Mouse (Mus musculus): Measurements from ENCODE around the gene Themis2. TPM values are rescaled to one million over a fixed set of nuclear protein-coding genes. Genes with fewer than 3 reads are reported as not detected.
"Not testable (repeated sequence)": the region's sequence is repeated elsewhere in the genome, so short reads cannot be mapped to it uniquely, and the experiment has no call there.

Themis2 gene
- polyA plus RNA-seq, 1 experiment from 2014 or later = 0.38 TPM

GRCm38 (mm10) chr4:132802171-132802637 is 6.0 kb upstream of the Themis2 start:
- Histone ChIP-seq H3K4me2 (ENCODE audit: low read length) (no peak overlapping the region), H3K27ac (ENCODE audit: low read length) (no peak overlapping the region), H3K36me3 (ENCODE audit: control insufficient read depth, insufficient read depth, low read length) (no peaks in the 10 kb centered on the region), H3K9ac (ENCODE audit: low read depth, low read length) (no peak overlapping the region), H3K9me3 (replicated peaks; ENCODE audit: control insufficient read depth, low read length, poor library complexity, severe bottlenecking) (no peaks in the 10 kb centered on the region), H3K4me3 (ENCODE audit: low read depth, low read length) (no peak overlapping the region), H3K27me3 (ENCODE audit: control insufficient read depth, insufficient read depth, low read depth, low read length) (no peaks in the 10 kb centered on the region), H3K4me1 (ENCODE audit: control insufficient read depth, insufficient read depth, low read length) (no peaks in the 10 kb centered on the region)
- 73% methylated on average over 16 of the region's 16 CpGs for WGBS
- ATAC-seq = no peak

- no peak for ATAC-seq
- Histone ChIP-seq H3K4me2 (ENCODE audit: low read length) (no peak overlapping the region), H3K36me3 (ENCODE audit: control insufficient read depth, insufficient read depth, low read length) (no peaks in the 10 kb centered on the region), H3K4me3 (ENCODE audit: low read depth, low read length) (no peak overlapping the region), H3K4me1 (ENCODE audit: control insufficient read depth, insufficient read depth, low read length) (no peaks in the 10 kb centered on the region), H3K9me3 (replicated peaks; ENCODE audit: control insufficient read depth, low read length, poor library complexity, severe bottlenecking) (no peaks in the 10 kb centered on the region), H3K27ac (ENCODE audit: low read length) (no peak overlapping the region), H3K27me3 (ENCODE audit: control insufficient read depth, insufficient read depth, low read depth, low read length) (no peaks in the 10 kb centered on the region), H3K9ac (ENCODE audit: low read depth, low read length) (no peak overlapping the region)
- WGBS = 87% methylated on average over 18 of the region's 18 CpGs
Measured at GRCm38 (mm10) chr4:132801176-132802077, 5.2 kb upstream of the Themis2 start.

GRCm38 (mm10) chr4:132799845-132800244 is 3.7 kb upstream of the Themis2 start:
- WGBS = 90% methylated on average over 4 of the region's 4 CpGs

GRCm38 (mm10) chr4:132798666-132799065 is 2.5 kb upstream of the Themis2 start:
- H3K27ac ChIP-seq (ENCODE audit: low read length); H3K9me3 ChIP-seq (replicated peaks; ENCODE audit: control insufficient read depth, low read length, poor library complexity, severe bottlenecking); ATAC-seq; H3K4me2 ChIP-seq (ENCODE audit: low read length); H3K9ac ChIP-seq (ENCODE audit: low read depth, low read length); H3K27me3 ChIP-seq (ENCODE audit: control insufficient read depth, insufficient read depth, low read depth, low read length); H3K4me3 ChIP-seq (ENCODE audit: low read depth, low read length); H3K36me3 ChIP-seq (ENCODE audit: control insufficient read depth, insufficient read depth, low read length); H3K4me1 ChIP-seq (ENCODE audit: control insufficient read depth, insufficient read depth, low read length): not testable (repeated sequence)
- 87% methylated on average over 3 of the region's 3 CpGs for WGBS

More at GRCm38 (mm10) chr4:132799845-132800244, 3.7 kb upstream of the Themis2 start:
- Histone ChIP-seq H3K9ac (ENCODE audit: low read depth, low read length) (no peak overlapping the region), H3K4me3 (ENCODE audit: low read depth, low read length) (no peak overlapping the region), H3K27me3 (ENCODE audit: control insufficient read depth, insufficient read depth, low read depth, low read length) (peaks cover 4% of the 10 kb centered on the region; the same call in 1 of the 2 replicates), H3K27ac (ENCODE audit: low read length) (no peak overlapping the region), H3K4me1 (ENCODE audit: control insufficient read depth, insufficient read depth, low read length) (peaks cover 4% of the 10 kb centered on the region), H3K4me2 (ENCODE audit: low read length) (no peak overlapping the region), H3K9me3 (replicated peaks; ENCODE audit: control insufficient read depth, low read length, poor library complexity, severe bottlenecking) (no peaks in the 10 kb centered on the region), H3K36me3 (ENCODE audit: control insufficient read depth, insufficient read depth, low read length) (no peaks in the 10 kb centered on the region)
- no peak for ATAC-seq

GRCm38 (mm10) chr4:132798028-132798427 is 1.8 kb upstream of the Themis2 start:
- WGBS = 76% methylated on average over 4 of the region's 4 CpGs
- H3K4me2 ChIP-seq (ENCODE audit: low read length) = no peak overlapping the region
- no peak overlapping the region for H3K27ac ChIP-seq (ENCODE audit: low read length)

GRCm38 (mm10) chr4:132797461-132797860 is 1.3 kb upstream of the Themis2 start:
- Histone ChIP-seq H3K9me3 (replicated peaks; ENCODE audit: control insufficient read depth, low read length, poor library complexity, severe bottlenecking) (no peaks in the 10 kb centered on the region), H3K27ac (ENCODE audit: low read length) (no peak overlapping the region), H3K9ac (ENCODE audit: low read depth, low read length) (no peak overlapping the region), H3K27me3 (ENCODE audit: control insufficient read depth, insufficient read depth, low read depth, low read length) (peaks cover 4% of the 10 kb centered on the region; the same call in 1 of the 2 replicates), H3K4me2 (ENCODE audit: low read length) (no peak overlapping the region), H3K4me3 (ENCODE audit: low read depth, low read length) (no peak overlapping the region), H3K36me3 (ENCODE audit: control insufficient read depth, insufficient read depth, low read length) (no peaks in the 10 kb centered on the region), H3K4me1 (ENCODE audit: control insufficient read depth, insufficient read depth, low read length) (peaks cover 4% of the 10 kb centered on the region)
- ATAC-seq = no peak
- WGBS = 87% methylated on average over 1 of the region's 1 CpGs

More at GRCm38 (mm10) chr4:132798028-132798427, 1.8 kb upstream of the Themis2 start:
- no peak for ATAC-seq
- Histone ChIP-seq H3K36me3 (ENCODE audit: control insufficient read depth, insufficient read depth, low read length) (no peaks in the 10 kb centered on the region), H3K4me3 (ENCODE audit: low read depth, low read length) (no peak overlapping the region), H3K9ac (ENCODE audit: low read depth, low read length) (no peak overlapping the region), H3K4me1 (ENCODE audit: control insufficient read depth, insufficient read depth, low read length) (peaks cover 4% of the 10 kb centered on the region), H3K9me3 (replicated peaks; ENCODE audit: control insufficient read depth, low read length, poor library complexity, severe bottlenecking) (no peaks in the 10 kb centered on the region), H3K27me3 (ENCODE audit: control insufficient read depth, insufficient read depth, low read depth, low read length) (peaks cover 4% of the 10 kb centered on the region; the same call in 1 of the 2 replicates)

GRCm38 (mm10) chr4:132795171-132795570 is 1.0 kb downstream of the Themis2 start:
- Histone ChIP-seq H3K36me3 (ENCODE audit: control insufficient read depth, insufficient read depth, low read length) (no peaks in the 10 kb centered on the region), H3K9ac (ENCODE audit: low read depth, low read length) (no peak overlapping the region), H3K27me3 (ENCODE audit: control insufficient read depth, insufficient read depth, low read depth, low read length) (peaks cover 4% of the 10 kb centered on the region; the same call in 1 of the 2 replicates), H3K4me2 (ENCODE audit: low read length) (no peak overlapping the region), H3K27ac (ENCODE audit: low read length) (no peak overlapping the region), H3K4me3 (ENCODE audit: low read depth, low read length) (no peak overlapping the region), H3K9me3 (replicated peaks; ENCODE audit: control insufficient read depth, low read length, poor library complexity, severe bottlenecking) (no peaks in the 10 kb centered on the region), H3K4me1 (ENCODE audit: control insufficient read depth, insufficient read depth, low read length) (peaks cover 4% of the 10 kb centered on the region)
- WGBS = 58% methylated on average over 7 of the region's 7 CpGs
- ATAC-seq = no peak

GRCm38 (mm10) chr4:132794760-132795159 is 1.4 kb downstream of the Themis2 start:
- Histone ChIP-seq H3K4me2 (ENCODE audit: low read length) (no peak overlapping the region), H3K9ac (ENCODE audit: low read depth, low read length) (no peak overlapping the region), H3K36me3 (ENCODE audit: control insufficient read depth, insufficient read depth, low read length) (no peaks in the 10 kb centered on the region), H3K9me3 (replicated peaks; ENCODE audit: control insufficient read depth, low read length, poor library complexity, severe bottlenecking) (no peaks in the 10 kb centered on the region), H3K4me1 (ENCODE audit: control insufficient read depth, insufficient read depth, low read length) (peaks cover 4% of the 10 kb centered on the region), H3K27ac (ENCODE audit: low read length) (no peak overlapping the region), H3K27me3 (ENCODE audit: control insufficient read depth, insufficient read depth, low read depth, low read length) (peaks cover 4% of the 10 kb centered on the region; the same call in 1 of the 2 replicates), H3K4me3 (ENCODE audit: low read depth, low read length) (no peak overlapping the region)
- 77% methylated on average over 8 of the region's 8 CpGs for WGBS
- no peak for ATAC-seq

GRCm38 (mm10) chr4:132794028-132794427 is 2.2 kb downstream of the Themis2 start:
- Histone ChIP-seq H3K4me1 (ENCODE audit: control insufficient read depth, insufficient read depth, low read length) (peaks cover 4% of the 10 kb centered on the region), H3K27me3 (ENCODE audit: control insufficient read depth, insufficient read depth, low read depth, low read length) (peaks cover 4% of the 10 kb centered on the region; the same call in 1 of the 2 replicates), H3K9ac (ENCODE audit: low read depth, low read length) (no peak overlapping the region), H3K4me3 (ENCODE audit: low read depth, low read length) (no peak overlapping the region), H3K27ac (ENCODE audit: low read length) (no peak overlapping the region), H3K4me2 (ENCODE audit: low read length) (no peak overlapping the region), H3K36me3 (ENCODE audit: control insufficient read depth, insufficient read depth, low read length) (no peaks in the 10 kb centered on the region), H3K9me3 (replicated peaks; ENCODE audit: control insufficient read depth, low read length, poor library complexity, severe bottlenecking) (no peaks in the 10 kb centered on the region)
- ATAC-seq = no peak
- WGBS = 85% methylated on average over 9 of the region's 9 CpGs
